Mouse (Mus musculus): Measurements from ENCODE around the gene Bbs4.

- TF ChIP-seq BHLHE40 (IDR thresholded peaks at IDR 0.05; ENCODE audit: low read depth, low read length) (no peak), NRF1 (IDR thresholded peaks at IDR 0.05; ENCODE audit: low read depth, low read length) (no peak)
Measured at GRCm38 (mm10) chr9:59311284-59311670, 42.0 kb downstream of the Bbs4 start.

All from CH12.LX (cell line).